Mouse (Mus musculus) ovary, postnatal 14 days (tissue): ENCODE measurements at regions not wholly inside any gene's neighbourhood (a gene's known extent, or its start where the extent isn't known, plus 50 kb on each side); places are given as distances from the start of the nearest gene placed in this dataset.

Source experiments
- DNase-seq: peaks from one replicate; pipeline ENCODE4 v3.0.0; 2022; ENCODE audit warnings: low spot score

DNA sequence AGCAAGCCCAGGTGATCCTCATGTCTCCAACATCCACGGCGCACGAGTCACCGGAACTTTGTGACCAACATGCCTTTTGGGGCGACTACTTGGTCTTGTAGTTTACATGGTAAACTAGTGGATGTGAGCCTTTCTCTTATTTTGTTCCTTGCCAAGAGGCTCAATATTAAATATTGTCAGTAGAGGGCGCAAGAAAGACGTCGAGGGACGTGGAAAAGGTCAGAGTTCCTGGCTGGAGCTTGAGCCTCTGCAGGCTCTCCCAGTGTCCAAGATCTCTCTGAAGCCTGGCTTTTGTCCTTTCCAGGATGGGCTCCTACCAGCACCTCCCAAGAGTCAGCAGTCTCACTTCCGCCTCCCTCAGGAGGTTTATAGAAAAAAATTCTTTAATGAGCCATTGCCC lies 458.8 kb downstream of the Tmem182 start:
- DNase-seq, result peak; percentile 3

DNA sequence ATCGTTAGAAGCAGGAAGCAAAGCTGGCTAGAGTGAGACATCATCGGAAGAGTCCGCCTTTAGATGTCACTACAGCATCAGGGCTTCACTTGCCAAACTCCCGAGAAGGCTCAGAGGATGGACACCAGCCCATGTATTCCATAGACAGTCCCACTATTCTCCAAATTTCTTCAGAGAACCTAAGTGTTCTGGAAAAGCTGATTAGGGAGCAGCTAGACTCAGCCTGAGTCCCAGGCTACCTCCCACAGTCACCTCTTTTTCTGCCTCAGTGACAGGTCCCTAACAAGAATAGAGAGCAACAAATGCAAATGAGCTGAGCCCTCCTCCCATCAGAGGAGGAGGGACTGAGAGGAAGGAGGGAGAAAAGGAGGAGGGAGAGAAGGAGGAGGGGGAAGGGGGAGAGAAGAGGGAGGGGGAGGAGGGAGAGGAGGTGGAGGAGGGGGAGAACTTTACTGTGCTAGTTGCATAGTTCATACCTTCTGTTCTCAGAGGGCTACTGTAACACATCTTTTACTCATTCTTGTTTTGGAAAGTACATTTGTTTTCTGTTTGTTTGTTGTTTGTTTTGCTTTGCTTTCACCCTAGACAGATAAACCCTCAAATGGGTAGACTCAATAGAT lies 465.8 kb downstream of the Tmem182 start:
- DNase-seq, result no peak

GRCm38 (mm10) chr1:41274573-41275270 lies 469.3 kb downstream of the Tmem182 start:
- no peak for DNase-seq

GRCm38 (mm10) chr1:41275271-41275624 lies 469.8 kb downstream of the Tmem182 start:
- DNase-seq, result no peak

- no peak for DNase-seq
Measured at GRCm38 (mm10) chr1:41275642-41276041, 470.2 kb downstream of the Tmem182 start.

GRCm38 (mm10) chr1:41276303-41276702 lies 470.9 kb downstream of the Tmem182 start:
- DNase-seq, result no peak

DNA sequence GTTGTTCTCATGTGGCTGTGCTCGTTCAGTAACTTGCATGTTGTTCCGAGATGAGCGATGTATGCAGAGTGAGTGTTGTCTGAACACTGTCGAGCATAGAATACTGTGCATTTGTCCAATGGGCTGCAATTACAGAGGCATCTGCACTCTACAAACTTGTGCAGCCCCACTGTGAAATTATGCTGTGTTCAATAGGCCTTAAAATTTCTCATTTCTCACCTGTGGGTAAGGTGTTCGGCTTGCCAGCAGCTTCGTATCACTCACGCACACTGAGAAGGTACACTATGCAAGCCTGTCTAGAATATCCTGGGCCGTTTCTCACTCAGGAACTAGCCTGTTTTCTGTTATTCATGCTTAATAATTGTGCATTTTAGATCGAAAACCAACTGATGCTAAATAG lies 479.8 kb downstream of the Tmem182 start:
- no peak for DNase-seq

GRCm38 (mm10) chr1:41286221-41286620 lies 480.8 kb downstream of the Tmem182 start:
- no peak for DNase-seq

- no peak for DNase-seq
Measured at GRCm38 (mm10) chr1:41326861-41327480, 521.6 kb downstream of the Tmem182 start.

DNA sequence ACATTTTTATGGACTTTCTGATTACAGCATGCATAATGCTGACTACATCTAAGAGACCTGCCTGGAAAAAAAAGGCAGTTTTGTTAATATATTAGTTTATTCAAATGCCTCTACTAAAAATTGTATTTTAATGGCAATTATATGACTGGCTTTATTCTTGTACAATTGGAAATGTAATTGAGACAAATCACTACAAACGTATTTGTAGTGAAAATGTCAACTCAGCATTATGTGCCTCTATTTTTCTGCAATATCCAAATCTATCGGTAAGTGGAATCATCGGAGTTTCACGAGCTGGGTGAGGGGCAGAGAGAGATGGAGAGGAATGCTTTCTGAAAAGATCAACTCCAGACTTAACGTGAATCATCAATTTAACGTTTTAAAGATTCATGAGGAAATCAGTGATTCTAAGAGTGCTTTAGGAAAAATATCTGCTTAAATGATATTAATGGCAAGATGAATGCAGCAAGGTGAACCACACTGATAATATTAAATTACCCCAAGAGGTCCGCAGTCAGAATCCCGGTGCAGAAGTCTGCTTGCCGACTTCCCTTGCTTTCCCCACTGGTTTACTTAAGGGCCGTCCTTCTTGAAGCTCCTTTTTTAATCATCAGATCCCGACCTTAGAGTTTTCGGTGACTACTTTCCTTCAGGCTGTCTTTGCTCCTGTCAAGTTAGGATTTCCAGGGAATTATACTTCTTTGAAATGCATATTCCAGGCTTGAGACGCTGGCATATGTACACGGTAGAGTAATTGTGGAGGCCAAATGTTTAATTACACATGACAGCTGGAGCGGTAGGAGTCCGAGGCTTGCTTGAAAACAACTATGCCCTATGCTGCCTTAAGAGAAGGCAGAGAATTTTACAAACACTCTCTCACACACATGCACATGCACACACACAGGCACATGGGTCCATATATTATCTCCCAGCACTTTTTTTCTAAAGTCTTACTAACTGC lies 544.7 kb downstream of the Tmem182 start:
- DNase-seq, result no peak

DNA sequence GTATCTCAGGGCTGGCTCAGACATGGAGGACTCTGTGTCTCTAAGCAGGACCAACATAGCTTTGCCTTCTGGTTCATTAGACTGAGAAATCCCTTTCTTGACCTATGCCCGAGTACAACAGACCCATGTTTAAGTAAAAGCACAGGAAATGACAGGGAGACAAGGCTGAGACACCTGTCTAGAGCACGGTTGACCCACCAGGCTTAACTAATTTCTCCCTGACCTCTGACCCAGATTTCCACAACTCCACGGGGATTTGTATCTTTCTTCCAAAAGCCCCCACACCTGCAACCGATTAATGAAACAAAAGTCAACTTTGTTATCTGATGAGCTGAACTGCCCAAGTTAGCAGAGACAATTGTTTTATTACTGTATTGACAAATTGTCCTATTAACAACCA lies 553.7 kb downstream of the Tmem182 start:
- no peak for DNase-seq

- no peak for DNase-seq
Measured at GRCm38 (mm10) chr1:41361512-41361911, 556.1 kb downstream of the Tmem182 start.

DNA sequence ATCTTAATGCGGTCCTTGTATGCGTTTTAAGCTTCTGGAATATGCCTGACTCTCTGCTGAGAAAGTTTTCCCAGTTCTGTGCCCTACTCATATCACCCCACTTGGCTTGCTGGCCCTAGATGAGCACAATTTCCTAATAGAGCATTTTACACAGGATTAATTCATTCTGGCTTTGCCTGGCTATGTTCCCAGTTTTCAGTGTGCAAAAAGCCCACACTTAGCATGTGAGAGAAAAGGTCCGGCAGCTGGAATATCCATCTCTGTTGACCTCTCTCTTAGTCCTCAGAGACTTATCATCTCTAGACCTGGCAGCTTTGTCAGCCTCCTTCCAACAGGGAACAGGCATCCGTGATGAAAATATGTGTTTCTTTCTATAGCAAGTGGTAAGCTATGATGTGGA lies 574.6 kb downstream of the Tmem182 start:
- DNase-seq, result no peak

DNA sequence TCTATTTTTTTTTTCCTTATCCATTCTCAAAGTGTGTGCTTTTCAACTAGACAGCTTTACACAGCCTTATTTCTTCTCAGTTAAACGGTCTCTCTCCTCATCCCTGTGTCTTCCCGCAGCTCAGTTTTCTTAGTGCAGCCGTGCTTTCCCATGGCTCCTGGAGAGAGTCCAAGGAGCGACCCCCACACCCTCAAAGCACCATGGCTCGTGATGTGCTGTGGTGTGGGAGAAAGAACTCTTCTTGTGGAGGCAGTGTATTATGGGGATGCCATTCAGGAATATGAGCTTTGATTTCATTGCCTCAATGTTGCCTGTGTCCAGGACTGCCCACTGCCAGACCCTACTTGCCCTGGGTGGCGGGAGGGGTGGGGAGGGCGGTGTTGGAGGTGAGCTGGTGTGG lies 576.1 kb downstream of the Tmem182 start:
- DNase-seq, result no peak

DNA sequence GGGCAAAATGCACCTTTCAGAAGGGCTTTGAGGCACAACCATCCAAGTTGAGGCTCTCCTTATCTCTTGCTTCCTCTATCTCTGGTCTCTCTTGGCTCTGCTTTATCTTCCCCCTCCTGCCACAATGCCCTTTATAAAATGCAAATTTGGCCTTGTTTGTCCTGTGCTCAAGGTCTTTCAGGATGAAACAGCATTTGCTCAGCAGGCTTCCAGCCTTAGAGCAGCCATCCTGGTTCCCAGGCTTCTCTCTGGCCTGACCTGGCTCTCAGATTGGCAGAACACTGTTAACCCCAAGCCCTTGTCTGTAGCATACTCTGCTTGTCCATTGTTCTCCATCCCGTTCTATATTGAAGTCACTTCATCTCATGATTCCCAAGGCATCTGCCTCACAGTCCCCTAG lies 579.3 kb downstream of the Tmem182 start:
- DNase-seq, result no peak

- DNase-seq, result no peak
Measured at GRCm38 (mm10) chr1:41386435-41386834, 581.0 kb downstream of the Tmem182 start.

DNA sequence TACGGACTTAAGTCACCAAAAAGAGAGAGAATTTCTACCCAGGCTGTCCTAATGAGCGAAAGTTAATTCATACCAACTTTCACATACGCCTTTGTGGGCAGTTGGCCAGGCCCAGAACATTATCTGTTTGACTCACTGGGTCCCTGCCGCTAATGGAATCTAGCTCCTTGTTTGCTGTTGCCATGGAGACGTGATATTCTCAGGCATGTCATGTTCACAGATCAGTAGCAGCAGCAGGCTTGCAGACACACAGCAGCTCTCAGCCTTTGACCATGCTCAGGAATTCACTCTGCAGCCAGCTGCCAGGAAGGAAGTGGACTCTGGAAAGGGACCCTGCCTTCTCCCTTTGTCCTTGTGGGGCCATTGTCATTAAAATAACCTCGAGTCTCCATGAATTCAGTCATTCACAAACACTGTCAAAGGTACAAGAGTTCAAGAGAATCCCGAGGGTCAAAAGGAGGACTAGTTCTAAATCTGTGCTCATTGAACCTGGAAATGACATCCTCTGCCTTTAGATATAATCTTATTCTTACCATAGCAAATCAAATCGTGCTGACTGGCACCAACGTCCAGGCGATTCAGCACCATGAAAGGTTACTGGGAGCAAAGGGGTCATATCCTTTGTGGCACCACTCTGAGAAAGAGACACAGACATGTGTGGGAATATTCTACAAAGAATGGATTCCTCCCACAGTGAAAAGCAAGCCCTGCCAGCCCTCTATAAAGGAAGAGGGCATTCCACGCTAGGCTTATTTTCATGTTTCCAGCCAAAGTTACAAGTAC lies 584.9 kb downstream of the Tmem182 start:
- DNase-seq, result peak; percentile 13

- DNase-seq, result no peak
Measured at GRCm38 (mm10) chr1:41391071-41391470, 585.7 kb downstream of the Tmem182 start.

- no peak for DNase-seq
Measured at GRCm38 (mm10) chr1:41393287-41393686, 587.9 kb downstream of the Tmem182 start.

DNA sequence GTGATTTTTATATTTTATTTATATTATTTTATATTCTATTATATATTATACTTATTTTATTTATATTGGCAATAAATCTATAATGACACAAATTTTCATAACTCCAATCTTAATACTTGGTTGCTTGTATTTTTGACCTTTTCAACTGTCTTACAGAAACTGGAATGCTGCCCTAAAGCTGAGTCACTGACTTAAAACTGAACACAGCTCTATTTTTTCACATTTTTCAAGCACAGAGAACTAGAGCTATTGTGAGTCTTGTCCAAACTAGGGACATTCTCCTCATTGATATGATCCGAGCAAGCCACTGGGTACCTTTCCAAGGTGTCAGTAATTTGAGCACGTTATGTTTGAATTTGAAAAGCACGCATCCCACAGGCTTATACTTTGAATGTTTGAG lies 589.7 kb downstream of the Tmem182 start:
- DNase-seq, result no peak

GRCm38 (mm10) chr1:41410533-41410932 lies 605.1 kb downstream of the Tmem182 start:
- no peak for DNase-seq

GRCm38 (mm10) chr1:41411641-41412040 lies 606.2 kb downstream of the Tmem182 start:
- no peak for DNase-seq
